Mouse (Mus musculus) midbrain, embryonic 11.5 days (tissue): Measurements from ENCODE around the gene Rab11fip4. TPM values are rescaled to one million over a fixed set of nuclear protein-coding genes. Genes with fewer than 3 reads are reported as not detected.

Source experiments
- ATAC-seq: fragments of 200-750 bp; cut with Nextera tagmentation; 2 replicates; pipeline ENCODE4 v1.8.0; 2017; ENCODE audit warnings: moderate TSS enrichment, moderate library complexity; ENCODE audit not compliant: low FRiP score
- DNase-seq: peaks from one replicate; pipeline ENCODE4 v3.0.0; 2015; ENCODE audit warnings: low spot score; ENCODE audit errors: missing footprints
- H3K27ac ChIP-seq: fragments of 300-500 bp; sonication (generic); 2 replicates; pipeline ENCODE4 v1.5.1; 2014; ENCODE audit warnings: low read depth, low read length
- H3K27me3 ChIP-seq: fragments of 300-500 bp; sonication (generic); 2 replicates; pipeline ENCODE4 v1.6.1; 2014; ENCODE audit warnings: mild to moderate bottlenecking, low read length, moderate library complexity, mixed read lengths; ENCODE audit not compliant: control insufficient read depth, insufficient read depth
- H3K36me3 ChIP-seq: fragments of 300-500 bp; sonication (generic); 2 replicates; pipeline ENCODE4 v1.6.1; 2014; ENCODE audit warnings: mild to moderate bottlenecking, low read length, moderate library complexity, mixed read lengths; ENCODE audit not compliant: control insufficient read depth, insufficient read depth
- H3K4me1 ChIP-seq: fragments of 300-500 bp; sonication (generic); 2 replicates; pipeline ENCODE4 v1.6.1; 2014; ENCODE audit warnings: low read length; ENCODE audit not compliant: control insufficient read depth, insufficient read depth
- H3K4me2 ChIP-seq: fragments of 300-500 bp; sonication (generic); 2 replicates; pipeline ENCODE4 v1.6.1; 2014; ENCODE audit warnings: mild to moderate bottlenecking, moderate library complexity
- H3K4me3 ChIP-seq: fragments of 300-500 bp; sonication (generic); 2 replicates; pipeline ENCODE4 v1.5.1; 2014; ENCODE audit warnings: low read depth, low read length
- H3K9ac ChIP-seq: fragments of 300-500 bp; sonication (generic); 2 replicates; pipeline ENCODE4 v1.6.1; 2014; ENCODE audit warnings: low read length
- H3K9me3 ChIP-seq: fragments of 300-500 bp; sonication (generic); 2 replicates; pipeline ENCODE4 v1.6.1; 2016; ENCODE audit warnings: low read length; ENCODE audit not compliant: control insufficient read depth
- WGBS: fragments of 180-500 bp; shearing (Covaris S2); extraction: QIAGEN DNeasy Blood & Tissue Kit; methylation state at CpG from one replicate; pipeline ENCODE4 v1.1.7; 2014; 5-methylcytosine and 5-hydroxymethylcytosine counted together
- polyA plus RNA-seq: library from polyadenylated mRNA; unstranded; fragments of >200 nt; fragmentation: Nextera tagmentation; extraction: Ambion mirVana; gene quantifications from 2 replicates; pipeline ENCODE4 v1.2.1, GENCODE M21; 2014

Gene Rab11fip4
- polyA plus RNA-seq, 1 experiment from 2014 or later, result 14.1 TPM

DNA sequence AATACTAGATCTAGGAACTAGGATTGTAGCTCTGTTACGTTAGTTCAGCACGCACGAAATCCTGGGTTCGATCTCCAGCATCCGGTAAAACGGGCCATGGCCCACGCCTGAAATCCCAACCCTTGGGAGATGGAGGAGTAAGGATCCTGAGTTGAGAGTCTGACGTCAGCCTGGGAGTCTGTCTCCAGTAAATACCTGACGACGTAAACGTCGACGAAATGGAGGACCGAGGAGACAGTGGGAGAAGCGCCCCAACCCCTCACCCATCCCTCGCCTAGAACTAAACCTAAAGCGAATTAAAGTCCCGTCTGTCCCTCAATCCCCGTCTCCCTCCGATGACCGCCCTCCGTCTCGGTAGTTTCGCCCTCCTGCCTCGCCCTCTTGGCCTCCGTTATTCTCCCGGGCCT is 112.9 kb downstream of the Rab11fip4 start:
- WGBS, result under 1% methylated on average over 27 of the region's 27 CpGs
- Histone ChIP-seq H3K4me3 (peak overlapping the region; percentile 63), H3K4me2 (peak overlapping the region; percentile 46), H3K4me1 (peaks cover 16% of the 10 kb centered on the region), H3K27ac (peak overlapping the region; percentile 95), H3K36me3 (no peaks in the 10 kb centered on the region), H3K9ac (peak overlapping the region; percentile 93), H3K9me3 (no peaks in the 10 kb centered on the region), H3K27me3 (no peaks in the 10 kb centered on the region)
- ATAC-seq, result peak; percentile 68
- DNase-seq, result no peak

- DNase-seq, result peak; percentile 100
- H3K27ac ChIP-seq, result peak overlapping the region; percentile 95
- H3K4me3 ChIP-seq, result peak overlapping the region; percentile 63
- peaks cover 16% of the 10 kb centered on the region for H3K4me1 ChIP-seq
- no peaks in the 10 kb centered on the region for H3K36me3 ChIP-seq
- ATAC-seq, result peak; percentile 94
- no peaks in the 10 kb centered on the region for H3K9me3 ChIP-seq
- H3K9ac ChIP-seq, result peak overlapping the region; percentile 93
- under 1% methylated on average over 58 of the region's 61 CpGs for WGBS
- H3K4me2 ChIP-seq, result peak overlapping the region; percentile 56
- peaks cover under 1% of the 10 kb centered on the region; the same call in 1 of the 2 replicates for H3K27me3 ChIP-seq
Measured at GRCm38 (mm10) chr11:79704318-79705150, 113.5 kb downstream of the Rab11fip4 start.

GRCm38 (mm10) chr11:79707084-79707483 is 116.1 kb downstream of the Rab11fip4 start:
- Histone ChIP-seq H3K27me3 (peaks cover 21% of the 10 kb centered on the region), H3K36me3 (no peaks in the 10 kb centered on the region), H3K27ac (no peak overlapping the region), H3K4me1 (peaks cover 26% of the 10 kb centered on the region), H3K9me3 (no peaks in the 10 kb centered on the region), H3K4me2 (no peak overlapping the region), H3K9ac (no peak overlapping the region), H3K4me3 (no peak overlapping the region)
- ATAC-seq (no peak), DNase-seq (no peak)
- WGBS, result 77% methylated on average over 3 of the region's 3 CpGs

- no peaks in the 10 kb centered on the region for H3K36me3 ChIP-seq
- H3K4me3 ChIP-seq, result peak overlapping the region; percentile 64
- WGBS, result 1% methylated on average over 90 of the region's 106 CpGs
- peak overlapping the region; percentile 14; the same call in 1 of the 2 replicates for H3K27ac ChIP-seq
- H3K9ac ChIP-seq, result peak overlapping the region; percentile 66
- peak overlapping the region; percentile 99 for H3K4me2 ChIP-seq
- DNase-seq (peak; percentile 97), ATAC-seq (peak; percentile 83)
- peaks cover 14% of the 10 kb centered on the region for H3K4me1 ChIP-seq
- peaks cover 38% of the 10 kb centered on the region for H3K27me3 ChIP-seq
- H3K9me3 ChIP-seq, result no peaks in the 10 kb centered on the region
Measured at GRCm38 (mm10) chr11:79710868-79711765, 120.1 kb downstream of the Rab11fip4 start.

DNA sequence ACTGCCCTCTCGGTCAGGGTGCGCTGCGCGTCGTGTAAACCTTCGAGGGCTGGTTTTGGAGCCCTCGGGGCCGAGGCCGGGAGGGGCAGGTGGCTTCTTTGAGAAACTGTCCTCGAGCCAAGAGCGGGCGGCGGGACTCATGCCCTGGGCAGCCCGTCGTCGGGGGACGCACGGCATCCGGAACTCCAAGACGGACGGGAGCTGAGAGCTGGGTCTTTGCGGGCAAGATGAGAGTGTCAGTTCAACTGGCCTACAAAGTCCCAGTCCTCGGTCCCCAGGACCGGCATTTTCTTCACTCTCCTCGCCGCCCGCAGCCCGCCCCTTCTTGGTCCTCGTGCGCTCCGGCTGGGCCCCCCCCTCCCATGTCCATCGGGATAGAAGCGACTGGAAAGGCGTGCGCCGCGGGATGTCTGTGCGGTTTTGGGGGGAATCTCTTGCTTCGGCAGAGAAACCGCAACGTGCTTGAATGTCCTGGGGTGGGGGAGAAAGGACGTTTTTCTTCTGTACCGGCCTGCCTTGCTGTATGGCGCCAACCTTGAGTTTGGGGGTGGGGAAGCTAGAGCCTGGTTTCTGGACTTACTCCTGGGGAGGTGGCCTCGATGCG is 120.9 kb downstream of the Rab11fip4 start:
- H3K9ac ChIP-seq, result peak overlapping the region; percentile 66
- H3K27ac ChIP-seq, result no peak overlapping the region
- H3K9me3 ChIP-seq, result no peaks in the 10 kb centered on the region
- no peak for ATAC-seq
- H3K36me3 ChIP-seq, result no peaks in the 10 kb centered on the region
- H3K4me1 ChIP-seq, result peaks cover 14% of the 10 kb centered on the region
- peak; percentile 94 for DNase-seq
- H3K27me3 ChIP-seq, result peaks cover 38% of the 10 kb centered on the region
- peak overlapping the region; percentile 64 for H3K4me3 ChIP-seq
- H3K4me2 ChIP-seq, result peak overlapping the region; percentile 99
- WGBS, result 2% methylated on average over 46 of the region's 46 CpGs

GRCm38 (mm10) chr11:79713184-79713583 is 122.2 kb downstream of the Rab11fip4 start:
- peaks cover 38% of the 10 kb centered on the region for H3K27me3 ChIP-seq
- no peaks in the 10 kb centered on the region for H3K9me3 ChIP-seq
- WGBS, result 50% methylated on average over 6 of the region's 6 CpGs
- DNase-seq (peak; percentile 84), ATAC-seq (no peak)
- peaks cover 14% of the 10 kb centered on the region for H3K4me1 ChIP-seq
- H3K4me2 ChIP-seq, result peak overlapping the region; percentile 6; the same call in 1 of the 2 replicates
- H3K27ac ChIP-seq, result no peak overlapping the region
- H3K36me3 ChIP-seq, result no peaks in the 10 kb centered on the region
- no peak overlapping the region for H3K9ac ChIP-seq
- H3K4me3 ChIP-seq, result no peak overlapping the region

DNA sequence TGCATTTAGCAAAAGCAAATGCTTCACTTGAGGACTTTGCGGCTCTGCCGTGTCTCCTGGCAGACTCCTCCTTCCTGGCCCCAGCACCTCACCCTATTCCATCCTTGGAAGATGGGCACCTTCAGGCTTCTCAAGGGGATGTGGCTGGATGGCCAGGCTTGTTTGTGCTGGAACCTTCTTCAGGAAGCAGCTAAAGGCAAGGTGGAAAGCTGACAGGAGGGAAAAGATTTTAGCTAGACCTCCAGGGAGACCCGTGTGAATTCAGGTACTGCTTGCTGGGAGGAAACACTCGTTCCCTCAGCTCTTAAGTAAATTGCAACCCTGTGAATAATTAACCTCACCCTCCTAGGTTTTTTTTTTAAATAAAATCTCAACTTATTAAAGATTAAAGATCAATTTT is 122.7 kb downstream of the Rab11fip4 start:
- Histone ChIP-seq H3K9me3 (no peaks in the 10 kb centered on the region), H3K27me3 (peaks cover 38% of the 10 kb centered on the region), H3K4me3 (no peak overlapping the region), H3K4me1 (peaks cover 14% of the 10 kb centered on the region), H3K9ac (no peak overlapping the region), H3K4me2 (peak overlapping the region; percentile 7; the same call in 1 of the 2 replicates), H3K36me3 (no peaks in the 10 kb centered on the region), H3K27ac (no peak overlapping the region)
- WGBS, result 60% methylated on average over 4 of the region's 4 CpGs
- ATAC-seq (no peak), DNase-seq (no peak)

- Histone ChIP-seq H3K4me1 (peaks cover 14% of the 10 kb centered on the region), H3K36me3 (no peaks in the 10 kb centered on the region), H3K4me3 (no peak overlapping the region), H3K27ac (no peak overlapping the region), H3K9ac (no peak overlapping the region), H3K9me3 (no peaks in the 10 kb centered on the region), H3K4me2 (no peak overlapping the region), H3K27me3 (peaks cover 38% of the 10 kb centered on the region)
- WGBS, result 61% methylated on average over 13 of the region's 13 CpGs
- DNase-seq (no peak), ATAC-seq (no peak)
Measured at GRCm38 (mm10) chr11:79714082-79714742, 123.2 kb downstream of the Rab11fip4 start.
